Mouse (Mus musculus): ENCODE results near the gene Tnn.

The Tnn gene

DNA sequence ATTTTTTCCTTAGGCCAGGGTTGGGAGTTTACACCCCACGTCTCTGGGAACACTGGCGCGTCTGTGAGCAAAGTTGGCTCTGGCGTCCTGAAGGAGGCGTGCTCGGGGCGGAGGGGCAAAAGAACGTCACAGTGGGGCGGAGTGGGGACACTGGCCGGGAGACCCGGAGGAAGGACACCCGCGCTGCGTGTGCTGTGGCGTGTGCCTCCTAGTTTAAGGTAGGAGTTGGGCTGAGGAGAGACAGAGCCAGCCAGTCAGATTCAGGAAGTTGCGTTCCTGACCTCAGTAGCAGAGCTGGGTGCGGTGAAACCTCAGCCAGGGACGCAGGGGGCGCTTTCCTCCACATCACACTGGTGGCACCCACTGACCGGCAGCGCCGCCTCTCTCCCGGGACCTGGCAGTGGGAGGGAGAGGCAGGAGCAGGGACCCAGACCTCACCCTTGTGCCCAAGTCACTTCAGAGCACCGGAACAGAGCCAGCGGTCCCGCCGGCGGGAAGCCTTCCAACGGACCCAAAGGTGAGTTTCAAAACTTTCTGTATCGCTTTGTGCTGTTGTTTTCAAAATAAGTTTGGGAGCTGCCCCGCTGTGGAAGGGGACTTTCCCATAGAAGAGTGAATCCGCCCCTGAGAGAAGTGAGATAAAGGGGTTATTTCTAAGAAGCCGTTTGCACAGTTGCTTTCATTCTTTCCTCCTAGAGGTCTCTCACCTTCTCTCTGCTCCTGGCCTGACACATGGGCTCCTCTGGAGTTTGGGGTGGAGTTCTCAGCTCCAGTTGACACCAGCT, 109.0 kb downstream of the Tnn start, which contains the start of gene 4930523C07Rik:
Gene 4930523C07Rik (plus strand): TSS at position 146 of the 785 bp plus-strand sequence.
- peak; percentile 68 to 72 for DNase-seq (ENCODE audit: low read depth in 2 of 2, low spot score in 2 of 2)

DNA sequence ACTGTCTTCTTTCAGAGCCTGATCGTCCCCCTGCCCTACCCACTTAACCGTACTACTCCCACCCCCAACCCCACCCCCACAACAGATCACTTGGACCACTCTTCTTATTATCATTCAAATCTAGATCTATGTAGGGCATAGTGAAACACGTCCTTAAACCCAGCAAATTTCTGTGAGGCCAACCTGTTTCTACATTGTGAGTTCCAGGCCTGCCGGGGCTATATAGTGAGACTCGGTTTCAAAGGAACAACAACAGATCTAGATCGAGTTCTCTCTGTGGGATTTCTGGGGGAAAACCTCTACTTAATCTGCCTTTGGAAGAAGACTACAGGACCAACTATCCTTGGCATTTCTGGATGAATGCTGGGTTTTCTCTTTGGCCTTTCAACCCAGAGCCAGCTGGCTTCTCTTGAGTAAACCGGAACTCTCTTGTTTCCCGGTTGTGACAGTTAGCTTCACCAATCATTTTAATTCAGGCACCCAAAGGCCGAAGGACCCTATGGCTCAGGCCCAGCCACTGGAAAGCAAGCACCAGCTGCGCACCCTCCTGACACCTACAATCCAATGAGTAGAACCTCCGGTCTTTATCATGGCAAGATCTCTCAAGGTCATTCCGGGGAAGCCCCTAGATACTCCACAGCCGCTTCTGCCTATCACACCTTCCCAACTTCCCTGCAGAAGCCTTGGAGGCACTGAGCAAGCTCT, 110.0 kb downstream of the Tnn start:
- no peak for DNase-seq (ENCODE audit: low read depth in 2 of 2, low spot score in 2 of 2)

DNA sequence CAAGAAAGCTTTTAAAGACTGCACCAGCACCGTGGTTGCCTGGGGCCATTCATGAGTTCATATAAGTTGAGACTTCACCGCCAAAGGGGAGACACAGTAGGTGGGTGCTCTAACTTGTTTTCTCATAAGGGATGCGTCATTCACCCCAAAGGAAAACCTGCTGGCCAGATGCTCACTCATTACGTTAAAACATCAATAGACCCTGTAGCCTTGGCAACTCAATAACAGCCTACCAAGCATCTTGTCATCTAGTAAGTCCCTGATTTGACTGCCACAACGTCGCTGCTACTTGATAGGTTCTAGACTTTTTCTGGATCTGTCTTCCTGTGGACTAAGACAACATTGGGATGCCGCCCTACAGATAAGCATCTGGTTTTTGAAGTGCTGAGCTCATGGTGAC, 111.0 kb downstream of the Tnn start:
- DNase-seq (ENCODE audit: low read depth in 2 of 2, low spot score in 2 of 2): peak; percentile 51 to 52

DNA sequence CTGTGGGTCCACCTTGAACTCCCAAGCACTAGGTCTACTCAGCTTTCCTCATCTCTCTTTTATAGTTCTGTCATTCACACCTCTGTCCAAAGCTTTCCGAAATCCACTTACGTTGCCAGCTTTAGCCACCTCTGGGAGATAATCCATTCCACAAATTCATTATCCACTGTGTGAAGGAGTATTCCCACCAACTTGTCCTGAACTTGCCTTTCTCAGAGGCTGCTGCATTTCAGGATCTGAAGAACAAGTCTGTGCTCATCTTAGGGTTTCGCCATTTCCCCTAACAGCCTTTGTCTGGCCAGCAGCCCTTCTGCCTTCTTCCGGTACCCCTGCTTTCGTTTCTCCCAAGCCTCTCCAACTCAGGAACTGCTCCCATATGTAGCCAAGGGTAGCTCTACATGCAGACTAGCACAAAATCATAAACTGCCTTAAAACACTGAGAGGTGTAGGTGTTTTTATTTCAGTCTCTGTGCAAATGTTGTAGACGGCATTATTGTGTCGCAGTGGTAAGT, 112.1 kb downstream of the Tnn start:
- DNase-seq (ENCODE audit: low read depth in 2 of 2, low spot score in 2 of 2): no peak

DNA sequence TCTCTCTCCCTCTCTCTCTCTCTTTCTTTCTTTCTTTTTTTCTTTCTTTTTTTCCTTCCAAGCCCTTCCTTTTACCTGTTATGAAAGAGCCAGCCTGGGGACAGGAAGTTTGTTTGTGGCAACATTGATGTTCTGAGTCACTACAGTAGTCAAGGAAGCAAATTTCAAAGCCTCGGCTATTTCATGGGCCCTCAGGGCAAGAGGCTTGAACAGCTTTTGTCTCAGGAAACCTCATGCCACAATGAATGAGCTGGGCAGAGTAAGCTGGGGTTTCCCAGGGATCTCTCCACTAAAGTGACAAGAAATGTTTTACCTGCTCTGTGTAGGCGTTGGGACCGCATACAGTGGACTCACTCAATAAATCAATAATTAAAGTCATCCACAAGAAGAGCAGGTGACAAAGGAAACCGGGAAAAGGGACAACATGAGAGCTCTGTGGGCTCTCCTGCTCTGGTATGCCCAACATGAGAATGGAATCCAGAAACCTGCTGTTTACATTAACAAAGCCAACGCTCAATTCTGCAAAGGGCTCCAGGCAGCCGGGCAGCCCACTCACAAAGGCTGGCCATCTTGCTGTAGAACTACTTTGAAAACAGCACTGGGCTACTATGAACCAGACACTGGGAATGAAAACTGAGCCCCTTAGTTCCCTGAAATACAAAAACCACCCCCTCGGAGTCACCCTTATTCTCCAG, 113.3 kb downstream of the Tnn start:
- peak in 1 of 2 experiments; percentile 43 for DNase-seq (ENCODE audit: low read depth in 2 of 2, low spot score in 2 of 2)

DNA sequence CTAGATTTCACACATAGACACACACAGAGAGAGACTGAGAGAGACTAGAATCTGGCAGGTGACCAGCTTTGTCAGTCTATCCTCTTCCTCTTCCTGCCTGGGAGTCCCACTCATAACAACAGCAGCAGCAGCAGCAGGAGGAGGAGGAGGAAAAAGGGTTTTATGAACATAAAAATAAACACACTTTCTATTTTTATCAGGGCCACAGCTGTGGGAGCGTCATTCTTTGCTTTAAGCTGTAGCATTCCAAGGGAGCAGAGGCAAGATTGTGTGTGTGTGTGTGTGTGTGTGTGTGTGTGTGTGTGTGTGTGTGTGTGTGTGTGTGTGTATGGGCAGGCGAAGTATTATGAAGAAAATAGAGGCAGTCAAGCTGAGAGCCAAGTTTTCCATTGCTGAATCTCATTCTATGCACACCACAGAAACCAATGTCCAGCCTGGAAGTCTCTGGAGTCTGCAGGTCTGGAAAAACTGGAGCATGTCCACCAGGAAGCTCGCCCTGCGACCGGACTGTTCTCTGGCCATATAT, 116.3 kb downstream of the Tnn start:
- DNase-seq (ENCODE audit: low read depth in 2 of 2, low spot score in 2 of 2): no peak

DNA sequence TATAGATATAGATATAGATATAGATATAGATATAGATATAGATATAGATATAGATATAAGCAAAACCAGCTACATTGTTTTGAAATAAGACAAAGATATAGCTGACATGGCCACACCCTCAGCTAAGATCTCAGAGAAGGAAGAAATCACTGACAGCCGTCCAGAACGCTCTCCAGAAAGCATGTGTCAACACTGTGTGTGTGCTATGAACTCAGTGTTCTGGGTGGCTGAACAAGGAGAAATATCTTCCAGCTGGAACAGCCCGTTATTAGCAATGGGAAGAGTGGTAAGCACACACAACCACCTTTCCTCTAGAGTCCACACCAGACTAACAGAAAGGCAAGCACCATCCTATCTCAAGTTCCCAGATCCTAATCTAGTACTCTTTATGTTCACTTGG, 117.8 kb downstream of the Tnn start:
- no peak for DNase-seq (ENCODE audit: low read depth in 2 of 2, low spot score in 2 of 2)

All from CD8-positive naive resting alpha-beta T cell, adult 2 months (primary cell).